Mouse (Mus musculus) embryo, embryonic 11.5 days (tissue): ENCODE measurements around the gene Atp6v1d.

Source experiments
- DNase-seq: peaks from one replicate; pipeline ENCODE4 v3.0.0-alpha.2; 2012; ENCODE audit warnings: low read depth, low spot score

Atp6v1d gene

GRCm38 (mm10) chr12:78861496-78862253 is at the start of gene Atp6v1d, which contains the start of gene Eif2s1:
Gene Atp6v1d (minus strand): TSS chr12:78861638.
Gene Eif2s1 (plus strand): TSS chr12:78861819.
- DNase-seq = peak; percentile 98

- DNase-seq = no peak
These were observed 49.4 kb upstream of the Atp6v1d start for GRCm38 (mm10) chr12:78910684-78911461.

- no peak for DNase-seq
These were observed 46.7 kb upstream of the Atp6v1d start for GRCm38 (mm10) chr12:78908081-78908605.

GRCm38 (mm10) chr12:78906707-78907162 is 45.3 kb upstream of the Atp6v1d start, which contains the start of gene Plek2:
Gene Plek2 (minus strand): TSS chr12:78906964.
- no peak for DNase-seq

- DNase-seq = no peak
These were observed 43.1 kb upstream of the Atp6v1d start for GRCm38 (mm10) chr12:78904499-78904898.

GRCm38 (mm10) chr12:78903313-78903712 is 41.9 kb upstream of the Atp6v1d start:
- DNase-seq = no peak

GRCm38 (mm10) chr12:78901467-78901866 is 40.0 kb upstream of the Atp6v1d start:
- DNase-seq = no peak

- no peak for DNase-seq
These were observed 36.4 kb upstream of the Atp6v1d start for GRCm38 (mm10) chr12:78897861-78898260.

- no peak for DNase-seq
These were observed 29.7 kb upstream of the Atp6v1d start for GRCm38 (mm10) chr12:78891149-78891548.

- no peak for DNase-seq
These were observed 28.6 kb upstream of the Atp6v1d start for GRCm38 (mm10) chr12:78890062-78890461.

- no peak for DNase-seq
These were observed 13.1 kb upstream of the Atp6v1d start for GRCm38 (mm10) chr12:78874581-78874980.

GRCm38 (mm10) chr12:78868115-78868514 is 6.7 kb upstream of the Atp6v1d start:
- DNase-seq = no peak

- no peak for DNase-seq
These were observed 4.0 kb upstream of the Atp6v1d start for GRCm38 (mm10) chr12:78865434-78865833.

GRCm38 (mm10) chr12:78862254-78862730 is 854 bp upstream of the Atp6v1d start:
- DNase-seq = no peak

GRCm38 (mm10) chr12:78860921-78861495 is 430 bp downstream of the Atp6v1d start:
- no peak for DNase-seq

- no peak for DNase-seq
These were observed 13.2 kb downstream of the Atp6v1d start for GRCm38 (mm10) chr12:78848246-78848645.

GRCm38 (mm10) chr12:78842429-78842828 is 19.0 kb downstream of the Atp6v1d start:
- DNase-seq = no peak

- DNase-seq = no peak
These were observed 21.5 kb downstream of the Atp6v1d start for GRCm38 (mm10) chr12:78839906-78840305.

- no peak for DNase-seq
These were observed 26.9 kb downstream of the Atp6v1d start for GRCm38 (mm10) chr12:78834496-78834895.

- DNase-seq = no peak
These were observed 47.0 kb downstream of the Atp6v1d start for GRCm38 (mm10) chr12:78814437-78814836.

- DNase-seq = no peak
These were observed 59.6 kb downstream of the Atp6v1d start for GRCm38 (mm10) chr12:78801836-78802235.

GRCm38 (mm10) chr12:78800036-78800435 is 61.4 kb downstream of the Atp6v1d start:
- DNase-seq = no peak
